Mouse (Mus musculus): Measurements from ENCODE around the gene Dennd2d.
A peak's percentile ranks its signal among the peaks of the same experiment; 100 is the strongest.

The Dennd2d gene

DNA sequence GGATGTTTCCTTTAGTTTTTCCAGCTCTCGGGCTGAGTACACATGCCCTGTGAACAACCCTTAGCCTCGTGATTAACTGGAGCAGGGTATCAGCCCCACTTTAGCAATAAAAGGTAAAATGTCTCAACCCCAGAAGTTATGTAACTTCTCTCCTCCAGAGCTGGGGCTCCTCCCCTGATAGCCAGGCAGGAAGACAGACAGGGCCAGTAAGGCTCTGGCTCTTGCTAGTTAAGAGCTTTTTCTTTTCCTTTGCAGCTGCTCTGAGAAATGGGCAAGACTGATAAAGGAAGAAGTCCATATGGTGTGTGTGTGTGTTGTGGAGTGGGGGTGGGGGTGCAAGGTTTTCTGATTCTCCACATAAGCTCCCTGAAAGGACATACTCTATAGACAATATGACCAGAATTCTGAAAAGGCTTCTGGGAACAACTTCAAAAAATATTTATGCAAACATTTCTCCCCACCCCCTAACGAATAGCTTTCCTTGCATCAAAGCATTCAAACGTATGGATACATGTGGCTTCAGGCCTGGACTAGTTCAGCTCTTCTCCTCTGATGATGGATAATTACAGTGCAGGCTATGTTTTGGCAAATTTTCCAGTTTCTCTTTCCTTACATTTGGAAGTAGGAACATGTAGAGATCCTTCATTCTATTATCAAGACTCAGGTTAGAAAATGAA, 14.0 kb downstream of the Dennd2d start:
- no peak for DNase-seq (ENCODE audit: low spot score)

DNA sequence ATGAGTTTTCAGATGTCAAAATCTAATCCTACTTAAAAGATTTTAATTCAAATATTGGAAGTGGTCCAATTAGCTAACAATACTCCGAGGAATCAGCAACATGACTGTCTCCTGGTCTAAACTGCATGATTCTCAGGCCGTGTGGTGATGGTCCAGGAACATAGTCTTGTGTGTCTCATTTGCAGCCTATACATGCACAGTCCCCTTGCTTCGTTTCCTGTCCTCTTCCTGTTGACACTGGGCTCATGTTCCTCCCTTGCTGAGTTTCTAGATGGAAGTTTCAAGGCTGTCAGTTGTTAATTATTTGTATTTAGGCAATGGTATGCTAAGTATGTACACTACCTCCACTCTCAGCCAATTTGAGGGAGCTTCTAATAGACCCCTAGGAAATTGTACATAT, 14.8 kb downstream of the Dennd2d start:
- DNase-seq (ENCODE audit: low spot score), result no peak

DNA sequence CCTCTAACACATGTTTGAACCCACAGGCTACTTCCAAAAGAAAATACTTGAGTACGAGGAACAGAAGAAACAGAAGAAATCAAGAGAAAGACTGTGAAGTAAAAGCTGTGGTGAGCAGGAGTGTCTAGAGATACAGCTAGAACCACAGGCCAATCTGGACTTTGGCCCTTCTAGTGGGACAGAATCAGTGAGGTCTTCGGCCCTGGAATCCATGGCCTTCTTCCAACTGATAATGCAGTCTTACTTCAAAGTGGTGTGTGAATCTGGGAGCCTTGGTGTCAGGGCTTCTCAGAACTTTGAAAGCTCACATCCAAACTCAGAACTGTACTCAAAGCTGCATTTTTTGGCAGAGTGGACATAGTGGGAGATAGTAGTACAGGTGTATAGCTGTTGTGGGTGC, 18.3 kb downstream of the Dennd2d start:
- DNase-seq (ENCODE audit: low spot score), result no peak

DNA sequence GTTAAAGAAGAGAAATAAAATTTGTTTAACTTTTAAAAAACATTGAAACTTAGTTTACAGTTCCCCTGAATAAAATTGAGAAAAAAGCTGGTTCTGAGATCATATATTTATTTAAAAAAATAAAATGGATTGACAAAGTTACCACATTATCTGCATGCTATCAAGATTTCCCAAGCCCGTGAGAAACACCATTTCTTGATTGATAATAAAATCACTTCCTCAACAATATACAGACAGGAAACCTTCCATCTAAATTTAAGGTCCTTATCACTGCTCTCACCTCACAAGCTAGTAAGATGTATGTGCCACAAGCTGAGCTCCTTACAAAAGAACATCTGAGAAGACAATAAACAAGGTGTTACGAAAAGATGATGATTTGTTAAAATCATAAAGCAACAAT, 20.7 kb downstream of the Dennd2d start:
- no peak for DNase-seq (ENCODE audit: low spot score)

DNA sequence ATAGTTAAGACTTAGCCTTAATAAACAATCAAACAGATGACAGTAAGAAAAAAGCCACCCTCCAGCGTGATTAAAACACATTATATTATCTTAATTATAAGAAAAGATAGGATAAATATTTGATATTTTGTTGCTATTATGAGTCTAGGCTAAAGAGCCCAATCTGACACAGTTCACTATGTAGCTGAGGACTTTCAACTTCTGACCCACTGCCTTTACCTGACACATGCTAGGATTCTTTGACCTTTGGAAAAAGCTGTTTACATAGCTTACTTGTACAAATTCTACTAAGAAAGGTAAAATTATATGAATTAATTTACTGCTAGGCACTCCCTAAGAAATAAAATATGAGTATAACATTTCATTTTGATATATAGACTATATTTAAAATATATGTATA, 28.5 kb downstream of the Dennd2d start:
- no peak for DNase-seq (ENCODE audit: low spot score)

DNA sequence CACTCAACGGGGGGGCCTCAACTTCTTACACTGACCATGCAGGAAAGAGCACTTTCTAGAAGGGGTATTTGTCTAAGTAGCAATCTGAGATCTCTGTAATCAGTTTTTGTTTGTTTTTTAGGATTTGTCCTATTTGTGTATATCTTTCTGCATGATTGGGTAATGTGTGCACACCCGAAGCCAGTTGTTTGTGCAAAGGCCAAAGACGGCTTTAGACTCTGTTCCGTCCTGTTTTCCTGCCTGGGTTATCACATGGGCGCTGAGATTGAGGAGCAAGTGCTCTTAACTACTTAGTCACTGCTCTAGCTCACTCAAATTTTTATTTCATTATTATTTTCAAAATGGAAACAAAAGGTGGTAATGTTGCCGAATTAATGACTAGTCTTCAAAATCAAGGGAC, 32.8 kb downstream of the Dennd2d start:
- no peak for DNase-seq (ENCODE audit: low spot score)

DNA sequence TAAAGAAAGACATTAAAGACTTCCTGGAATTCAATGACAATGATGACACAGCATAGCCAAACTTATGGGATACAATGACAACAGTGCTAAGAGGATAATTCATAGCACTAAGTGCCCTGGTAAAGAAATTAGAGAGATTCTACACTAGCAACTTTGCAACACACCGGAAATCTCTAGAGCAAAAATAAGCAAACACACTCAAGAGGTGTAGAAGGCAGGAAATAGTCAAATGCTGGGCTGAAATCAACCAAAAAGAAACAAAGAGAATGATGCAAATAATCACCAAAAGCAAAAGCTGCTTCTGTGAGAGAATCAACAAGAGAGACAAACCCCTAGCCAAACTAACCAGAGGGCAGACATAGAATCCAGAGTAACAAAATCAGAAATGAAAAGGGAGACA, 40.5 kb downstream of the Dennd2d start:
- no peak for DNase-seq (ENCODE audit: low spot score)

DNA sequence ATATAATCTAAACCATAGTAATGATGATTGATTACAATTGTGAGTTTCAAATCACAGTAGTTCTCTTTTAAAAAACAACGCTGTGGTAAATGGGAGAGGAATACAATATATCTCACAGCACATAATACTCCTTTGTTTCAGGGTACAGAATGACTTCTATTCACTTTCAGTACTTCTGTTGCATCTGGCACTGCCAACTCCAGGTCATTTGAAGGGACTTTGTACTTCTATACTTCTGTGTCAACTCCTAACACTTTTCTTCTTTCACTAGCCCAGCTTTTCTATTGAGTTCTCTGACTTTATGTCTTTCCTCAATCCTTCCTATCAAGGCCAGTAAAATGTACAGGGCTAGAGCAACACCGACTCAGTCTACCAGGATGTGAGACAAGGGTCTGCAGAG, 44.2 kb downstream of the Dennd2d start:
- DNase-seq (ENCODE audit: low spot score), result no peak

DNA sequence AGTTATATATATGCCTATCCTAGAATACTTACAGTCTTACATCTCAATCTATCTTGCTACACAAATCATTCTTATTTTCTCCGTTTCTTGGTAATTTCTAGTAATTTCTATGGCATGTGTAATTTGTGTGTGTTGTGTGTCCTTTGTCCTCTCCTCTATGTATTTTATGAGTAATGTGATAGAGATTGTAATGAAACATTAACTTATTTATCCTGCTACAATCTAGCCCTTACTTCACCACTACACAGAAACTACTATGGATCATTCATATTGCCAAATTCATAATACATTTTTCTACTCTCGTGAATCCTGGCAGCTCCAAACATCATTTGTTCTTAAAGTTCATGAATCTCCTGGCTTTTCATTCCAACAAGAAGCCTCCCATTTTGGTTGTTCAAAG, 45.8 kb downstream of the Dennd2d start:
- no peak for DNase-seq (ENCODE audit: low spot score)

DNA sequence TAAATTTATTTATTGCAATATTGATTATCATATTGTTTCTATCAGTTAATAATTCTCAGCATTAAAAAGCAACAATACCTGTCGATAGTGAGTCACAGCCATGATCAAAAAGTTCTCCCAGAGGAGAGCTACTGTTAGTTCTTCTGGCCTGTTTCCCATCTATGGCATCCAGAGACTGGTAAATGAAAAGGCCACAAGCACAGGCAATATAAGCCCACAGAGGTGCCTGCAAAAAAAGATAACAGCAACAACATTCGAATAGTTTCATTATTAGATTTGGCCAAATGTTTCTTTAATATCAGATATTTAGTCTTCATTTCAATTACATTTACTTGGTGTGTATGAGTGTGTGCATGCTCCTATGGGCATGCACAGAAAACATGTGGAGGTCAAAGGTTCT, 51.1 kb downstream of the Dennd2d start:
- no peak for DNase-seq (ENCODE audit: low spot score)

DNA sequence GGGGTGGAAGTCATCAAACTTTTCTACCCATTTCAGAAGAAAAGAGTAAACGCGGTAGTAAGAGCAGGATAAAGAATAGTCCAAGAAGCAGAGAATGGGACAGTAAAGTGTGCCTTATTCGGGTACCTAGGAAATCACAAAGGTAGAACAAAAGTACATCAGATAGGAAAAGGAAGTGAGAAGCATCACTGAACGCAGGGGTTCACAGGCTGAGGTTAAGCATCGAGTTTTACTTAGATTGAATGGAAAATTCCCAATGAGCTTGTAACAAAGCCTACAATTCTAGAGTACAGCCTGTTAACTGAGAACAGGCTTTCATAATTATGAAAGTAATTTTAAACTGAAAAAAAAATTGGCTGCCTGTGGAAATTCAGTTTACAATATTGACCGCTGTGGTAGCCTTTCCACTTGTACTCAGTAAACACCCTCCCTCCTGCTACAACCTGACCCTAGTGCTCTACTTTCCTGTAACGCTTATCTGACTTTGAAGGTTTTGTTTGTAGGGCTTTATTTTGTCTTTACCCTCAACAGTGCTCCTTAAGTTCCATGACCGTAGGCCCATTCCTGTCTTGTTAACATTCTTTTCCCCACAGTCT, 62.6 kb downstream of the Dennd2d start:
- DNase-seq (ENCODE audit: low spot score), result no peak

DNA sequence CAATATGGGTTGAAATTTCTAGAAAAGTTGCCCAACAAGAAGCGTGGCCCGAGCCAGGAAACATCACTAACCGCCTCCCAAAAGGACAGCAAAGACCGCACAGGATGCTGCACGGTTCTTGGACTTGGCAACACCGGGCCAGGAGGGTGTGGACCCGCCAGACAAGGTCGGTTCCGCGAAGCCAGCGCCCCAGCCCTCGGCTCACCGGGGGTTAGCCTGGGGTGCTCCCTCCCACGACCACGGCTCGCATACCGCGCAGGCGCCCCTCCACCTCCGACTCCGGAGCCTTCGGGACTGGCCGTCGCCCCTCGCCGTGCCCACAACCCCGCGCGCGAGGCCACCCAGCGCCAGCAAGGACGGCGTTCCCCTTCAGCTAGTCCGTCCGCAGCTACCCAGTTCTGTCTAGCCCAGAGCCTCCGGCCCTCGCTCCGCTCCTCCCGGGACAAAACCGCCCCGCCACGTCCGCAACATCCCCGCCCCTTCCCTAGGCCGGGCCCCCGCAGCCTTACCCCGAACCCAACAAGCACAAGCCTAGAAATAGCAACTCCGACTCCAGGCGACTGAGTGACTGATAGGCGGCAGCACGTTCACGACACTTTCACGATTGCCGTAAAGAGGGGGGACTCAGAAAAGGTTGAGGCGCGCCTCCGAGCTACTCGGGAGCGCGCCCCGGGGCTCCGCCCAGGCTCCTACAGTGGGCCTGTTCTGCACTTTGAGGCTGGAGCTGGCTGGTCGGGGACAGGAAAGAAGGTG, 65.1 kb downstream of the Dennd2d start, which contains the start of the genes Dram2 and Cept1:
Dram2 (plus strand) TSS at position 628 of the 753 bp plus-strand sequence.
Cept1 (minus strand) TSS at position 632 of the 753 bp plus-strand sequence.
- peak; percentile 95 for DNase-seq (ENCODE audit: low spot score)

DNA sequence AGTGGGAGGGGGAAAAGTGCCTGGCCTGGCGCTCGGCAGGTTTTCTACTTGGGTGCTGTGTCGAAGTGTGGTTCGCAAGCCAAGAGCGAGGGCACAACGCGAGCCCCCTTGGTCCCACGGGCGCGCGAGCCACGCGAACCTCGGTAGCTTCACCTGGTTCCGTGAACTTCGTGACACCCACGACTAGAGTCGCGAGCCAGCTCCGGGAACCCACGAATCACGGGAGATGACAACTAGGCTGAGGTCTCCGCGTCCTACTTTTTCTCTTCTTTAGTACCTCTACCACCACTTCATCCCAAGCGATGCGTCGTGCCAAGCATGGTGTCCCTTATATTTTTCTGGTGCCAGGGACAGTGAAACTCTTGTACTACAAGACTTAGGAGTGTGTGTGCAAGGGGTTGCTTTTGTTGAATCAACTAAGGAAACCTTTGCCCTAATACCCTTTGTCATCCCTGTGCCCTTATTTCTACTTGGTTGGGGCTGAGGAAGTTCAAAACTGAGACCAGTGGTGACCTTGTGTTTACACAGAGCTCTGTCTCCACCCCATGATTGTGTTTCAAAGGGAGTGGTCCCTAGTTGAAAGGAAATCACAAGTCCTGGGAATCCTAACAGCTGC, 65.8 kb downstream of the Dennd2d start:
- peak; percentile 44 for DNase-seq (ENCODE audit: low spot score)

DNA sequence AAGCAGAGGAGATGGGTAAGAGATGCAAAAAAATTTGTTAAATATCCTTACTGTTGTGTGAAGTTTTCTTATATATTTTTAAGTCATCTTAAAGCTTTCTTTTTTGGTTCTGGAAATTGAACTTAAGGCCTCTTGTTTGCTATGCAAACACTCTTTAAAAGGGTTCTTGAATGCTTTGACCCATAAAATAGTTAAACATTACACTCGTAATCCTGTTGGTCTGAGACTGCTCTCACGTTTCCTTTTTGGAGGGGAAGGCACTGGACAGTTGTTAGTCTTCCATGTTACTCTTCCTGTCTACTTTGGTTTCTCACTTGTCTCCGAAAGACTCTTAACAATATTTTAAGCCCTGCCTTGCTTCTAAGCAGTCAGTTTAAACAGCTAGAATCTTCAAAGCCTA, 66.8 kb downstream of the Dennd2d start:
- DNase-seq (ENCODE audit: low spot score), result no peak
